Mouse (Mus musculus) neural tube, embryonic 14.5 days (tissue): ENCODE data around the gene Dynll2. TPM values are rescaled to one million over a fixed set of nuclear protein-coding genes. Genes with fewer than 3 reads are reported as not detected.

Experiments
- ATAC-seq: fragments of 200-750 bp; cut with Nextera tagmentation; 2 replicates; pipeline ENCODE4 v1.8.0; 2017; ENCODE audit warnings: low read depth, mild to moderate bottlenecking, moderate TSS enrichment, moderate library complexity
- H3K27ac ChIP-seq: fragments of 300-500 bp; sonication (generic); 2 replicates; pipeline ENCODE4 v1.5.1; 2014; ENCODE audit warnings: low read depth, mild to moderate bottlenecking, control low read depth, low read length, moderate library complexity, mixed read lengths
- H3K27me3 ChIP-seq: fragments of 300-500 bp; sonication (generic); 2 replicates; pipeline ENCODE4 v1.6.1; 2014; ENCODE audit warnings: low read length; ENCODE audit not compliant: control insufficient read depth, insufficient read depth
- H3K36me3 ChIP-seq: fragments of 300-500 bp; sonication (generic); 2 replicates; pipeline ENCODE4 v1.6.1; 2014; ENCODE audit warnings: low read length, mixed read lengths; ENCODE audit not compliant: control insufficient read depth, insufficient read depth
- H3K4me1 ChIP-seq: fragments of 300-500 bp; sonication (generic); 2 replicates; pipeline ENCODE4 v1.6.1; 2014; ENCODE audit warnings: low read length; ENCODE audit not compliant: control insufficient read depth, insufficient read depth
- H3K4me2 ChIP-seq: fragments of 300-500 bp; sonication (generic); 2 replicates; pipeline ENCODE4 v1.6.1; 2014; ENCODE audit warnings: mild to moderate bottlenecking, low read depth, low read length, control low read depth
- H3K4me3 ChIP-seq: fragments of 300-500 bp; sonication (generic); 2 replicates; pipeline ENCODE4 v1.5.1; 2014; ENCODE audit warnings: low read depth, low read length, control low read depth, mixed read lengths
- H3K9ac ChIP-seq: fragments of 300-500 bp; sonication (generic); replicated peaks from 2 replicates; pipeline ENCODE4 v1.6.1; 2014; ENCODE audit warnings: low read depth, mild to moderate bottlenecking, control low read depth, low read length, mixed read lengths
- H3K9me3 ChIP-seq: fragments of 300-500 bp; sonication (generic); 2 replicates; pipeline ENCODE4 v1.6.1; 2016; ENCODE audit warnings: low read length; ENCODE audit not compliant: control insufficient read depth
- WGBS: fragments of 180-500 bp; shearing (Covaris S2); extraction: QIAGEN DNeasy Blood & Tissue Kit; methylation state at CpG from one replicate; pipeline ENCODE4 v1.1.7; 2014; 5-methylcytosine and 5-hydroxymethylcytosine counted together
- polyA plus RNA-seq: library from polyadenylated mRNA; unstranded; fragments of >200 nt; fragmentation: Nextera tagmentation; extraction: Ambion mirVana; gene quantifications from 2 replicates; pipeline ENCODE4 v1.2.1, GENCODE M21; 2014

The Dynll2 gene
- polyA plus RNA-seq, 1 experiment from 2014 or later: 37.9 TPM

GRCm38 (mm10) chr11:88004123-88004522, 16.8 kb upstream of the Dynll2 start:
- no peak for ATAC-seq
- no peak overlapping the region for H3K9ac ChIP-seq
- H3K4me3 ChIP-seq: no peak overlapping the region
- H3K36me3 ChIP-seq: no peaks in the 10 kb centered on the region
- H3K4me1 ChIP-seq: no peaks in the 10 kb centered on the region
- no peaks in the 10 kb centered on the region for H3K9me3 ChIP-seq
- H3K27ac ChIP-seq: no peak overlapping the region
- H3K27me3 ChIP-seq: no peaks in the 10 kb centered on the region
- 58% methylated on average over 2 of the region's 2 CpGs for WGBS
- no peak overlapping the region for H3K4me2 ChIP-seq

- Histone ChIP-seq H3K27me3 (no peaks in the 10 kb centered on the region), H3K27ac (no peak overlapping the region), H3K9me3 (no peaks in the 10 kb centered on the region), H3K9ac (no peak overlapping the region), H3K4me1 (no peaks in the 10 kb centered on the region), H3K4me2 (no peak overlapping the region), H3K4me3 (no peak overlapping the region), H3K36me3 (no peaks in the 10 kb centered on the region)
- 73% methylated on average over 4 of the region's 4 CpGs for WGBS
- no peak for ATAC-seq
These were observed 15.4 kb upstream of the Dynll2 start for GRCm38 (mm10) chr11:88002738-88003137.

GRCm38 (mm10) chr11:87999751-88000150, 12.4 kb upstream of the Dynll2 start:
- H3K4me2 ChIP-seq: no peak overlapping the region
- ATAC-seq: no peak
- H3K4me1 ChIP-seq: no peaks in the 10 kb centered on the region
- H3K9me3 ChIP-seq: no peaks in the 10 kb centered on the region
- no peaks in the 10 kb centered on the region for H3K27me3 ChIP-seq
- no peaks in the 10 kb centered on the region for H3K36me3 ChIP-seq
- no peak overlapping the region for H3K27ac ChIP-seq
- 92% methylated on average over 5 of the region's 5 CpGs for WGBS
- no peak overlapping the region for H3K4me3 ChIP-seq
- H3K9ac ChIP-seq: no peak overlapping the region

GRCm38 (mm10) chr11:87991806-87992205, 4.5 kb upstream of the Dynll2 start:
- H3K36me3 ChIP-seq: no peaks in the 10 kb centered on the region
- H3K9me3 ChIP-seq: no peaks in the 10 kb centered on the region
- no peak overlapping the region for H3K9ac ChIP-seq
- no peak overlapping the region for H3K4me2 ChIP-seq
- H3K4me3 ChIP-seq: no peak overlapping the region
- WGBS: 56% methylated on average over 4 of the region's 4 CpGs
- no peaks in the 10 kb centered on the region for H3K27me3 ChIP-seq
- no peak for ATAC-seq
- no peaks in the 10 kb centered on the region for H3K4me1 ChIP-seq
- no peak overlapping the region for H3K27ac ChIP-seq

GRCm38 (mm10) chr11:87987861-87988260, 528 bp upstream of the Dynll2 start:
- WGBS: 58% methylated on average over 11 of the region's 11 CpGs
- peak overlapping the region; percentile 99 for H3K4me3 ChIP-seq
- no peak; the same call in 1 of the 2 replicates for ATAC-seq

GRCm38 (mm10) chr11:87986141-87986741, 1.1 kb downstream of the Dynll2 start:
- peaks cover 26% of the 10 kb centered on the region for H3K36me3 ChIP-seq
- peak overlapping the region; percentile 95 for H3K4me2 ChIP-seq
- WGBS: 2% methylated on average over 13 of the region's 13 CpGs
- ATAC-seq: no peak
- H3K27ac ChIP-seq: peak overlapping the region; percentile 96; the same call in 1 of the 2 replicates
- H3K9ac ChIP-seq: peak overlapping the region; percentile 99
- peak overlapping the region; percentile 99 for H3K4me3 ChIP-seq
- peaks cover 31% of the 10 kb centered on the region for H3K4me1 ChIP-seq
- no peaks in the 10 kb centered on the region for H3K27me3 ChIP-seq
- H3K9me3 ChIP-seq: no peaks in the 10 kb centered on the region

More at GRCm38 (mm10) chr11:87987861-87988260, 528 bp upstream of the Dynll2 start:
- H3K4me1 ChIP-seq: peaks cover 26% of the 10 kb centered on the region
- peak overlapping the region; percentile 86 for H3K27ac ChIP-seq
- peaks cover 10% of the 10 kb centered on the region for H3K36me3 ChIP-seq
- peak overlapping the region; percentile 47 for H3K4me2 ChIP-seq
- H3K27me3 ChIP-seq: no peaks in the 10 kb centered on the region
- no peaks in the 10 kb centered on the region for H3K9me3 ChIP-seq
- H3K9ac ChIP-seq: no peak overlapping the region; the same call in 1 of the 2 replicates

GRCm38 (mm10) chr11:87985643-87986042, 1.7 kb downstream of the Dynll2 start:
- no peaks in the 10 kb centered on the region for H3K9me3 ChIP-seq
- H3K4me2 ChIP-seq: peak overlapping the region; percentile 95
- H3K4me1 ChIP-seq: peaks cover 31% of the 10 kb centered on the region
- peak overlapping the region; percentile 99 for H3K4me3 ChIP-seq
- WGBS: 37% methylated on average over 9 of the region's 9 CpGs
- peaks cover 32% of the 10 kb centered on the region for H3K36me3 ChIP-seq
- H3K9ac ChIP-seq: peak overlapping the region; percentile 99; the same call in 1 of the 2 replicates
- no peak overlapping the region for H3K27ac ChIP-seq
- H3K27me3 ChIP-seq: no peaks in the 10 kb centered on the region
- ATAC-seq: no peak

- 85% methylated on average over 3 of the region's 3 CpGs for WGBS
These were observed 2.8 kb downstream of the Dynll2 start for GRCm38 (mm10) chr11:87984571-87984970.

GRCm38 (mm10) chr11:87978905-87979304, 8.4 kb downstream of the Dynll2 start:
- Histone ChIP-seq H3K9me3 (no peaks in the 10 kb centered on the region), H3K27me3 (no peaks in the 10 kb centered on the region), H3K4me2 (no peak overlapping the region), H3K9ac (no peak overlapping the region), H3K36me3 (peaks cover 58% of the 10 kb centered on the region), H3K27ac (no peak overlapping the region), H3K4me3 (no peak overlapping the region), H3K4me1 (peaks cover 13% of the 10 kb centered on the region)
- no peak for ATAC-seq
- 91% methylated on average over 4 of the region's 4 CpGs for WGBS

More at GRCm38 (mm10) chr11:87984571-87984970, 2.8 kb downstream of the Dynll2 start:
- H3K4me1 ChIP-seq: peaks cover 31% of the 10 kb centered on the region
- peak overlapping the region; percentile 95 for H3K4me2 ChIP-seq
- peaks cover 34% of the 10 kb centered on the region for H3K36me3 ChIP-seq
- H3K9ac ChIP-seq: no peak overlapping the region
- peak overlapping the region; percentile 99 for H3K4me3 ChIP-seq
- no peak for ATAC-seq
- H3K9me3 ChIP-seq: no peaks in the 10 kb centered on the region
- no peak overlapping the region for H3K27ac ChIP-seq
- H3K27me3 ChIP-seq: no peaks in the 10 kb centered on the region
